Mouse (Mus musculus): ENCODE results near the gene Gm48552. TPM values are rescaled to one million over a fixed set of nuclear protein-coding genes. Genes with fewer than 3 reads are reported as not detected.
A peak's percentile ranks its signal among the peaks of the same experiment; 100 is the strongest.

Gene Gm48552
- polyA plus RNA-seq, 1 experiment from 2014 or later = 1.2 TPM

- Histone ChIP-seq H3K36me3 (peaks cover 27% of the 10 kb centered on the region), H3K4me1 (replicated peaks) (peaks cover 63% of the 10 kb centered on the region), H3K27ac (ENCODE audit: poor library complexity, severe bottlenecking) (no peak overlapping the region), H3K4me2 (no peak overlapping the region), H3K9ac (no peak overlapping the region; the same call in 1 of the 2 replicates), H3K9me3 (replicated peaks) (no peaks in the 10 kb centered on the region), H3K27me3 (replicated peaks) (no peaks in the 10 kb centered on the region), H3K4me3 (no peak overlapping the region)
- ATAC-seq (ENCODE audit: insufficient number of reproducible peaks, low FRiP score) = no peak
- 62% methylated on average over 5 of the region's 5 CpGs for WGBS
Observed at GRCm38 (mm10) chr10:81421797-81422100, 32.9 kb downstream of the Gm48552 start.

- Histone ChIP-seq H3K9me3 (replicated peaks) (no peaks in the 10 kb centered on the region), H3K4me2 (no peak overlapping the region), H3K36me3 (peaks cover 27% of the 10 kb centered on the region), H3K4me1 (replicated peaks) (peaks cover 59% of the 10 kb centered on the region), H3K4me3 (no peak overlapping the region), H3K27ac (ENCODE audit: poor library complexity, severe bottlenecking) (no peak overlapping the region), H3K27me3 (replicated peaks) (peaks cover under 1% of the 10 kb centered on the region; the same call in 1 of the 2 replicates), H3K9ac (no peak overlapping the region)
- ATAC-seq (ENCODE audit: insufficient number of reproducible peaks, low FRiP score) = no peak
- 67% methylated on average over 6 of the region's 6 CpGs for WGBS
Observed at GRCm38 (mm10) chr10:81422191-81422590, 33.4 kb downstream of the Gm48552 start.

- Histone ChIP-seq H3K9me3 (replicated peaks) (no peaks in the 10 kb centered on the region), H3K4me3 (no peak overlapping the region), H3K9ac (no peak overlapping the region), H3K27me3 (replicated peaks) (peaks cover 4% of the 10 kb centered on the region; the same call in 1 of the 2 replicates), H3K36me3 (peaks cover 24% of the 10 kb centered on the region), H3K4me2 (no peak overlapping the region), H3K4me1 (replicated peaks) (peaks cover 58% of the 10 kb centered on the region), H3K27ac (ENCODE audit: poor library complexity, severe bottlenecking) (no peak overlapping the region)
- 80% methylated on average over 3 of the region's 3 CpGs for WGBS
- no peak for ATAC-seq (ENCODE audit: insufficient number of reproducible peaks, low FRiP score)
Observed at GRCm38 (mm10) chr10:81422661-81423217, 33.9 kb downstream of the Gm48552 start.

- H3K27ac ChIP-seq (ENCODE audit: poor library complexity, severe bottlenecking) = no peak overlapping the region
- H3K4me3 ChIP-seq = 0 out of 2 replicates have a peak overlapping the region, but pooled peaks have one; percentile 65
- peaks cover 22% of the 10 kb centered on the region for H3K36me3 ChIP-seq
- peak overlapping the region; percentile 90 for H3K4me2 ChIP-seq
- H3K9ac ChIP-seq = peak overlapping the region; percentile 63; the same call in 1 of the 2 replicates
- WGBS = 52% methylated on average over 4 of the region's 4 CpGs
- ATAC-seq (ENCODE audit: insufficient number of reproducible peaks, low FRiP score) = no peak
- peaks cover 48% of the 10 kb centered on the region for H3K4me1 ChIP-seq (replicated peaks)
- H3K27me3 ChIP-seq (replicated peaks) = peaks cover 4% of the 10 kb centered on the region; the same call in 1 of the 2 replicates
- no peaks in the 10 kb centered on the region for H3K9me3 ChIP-seq (replicated peaks)
Observed at GRCm38 (mm10) chr10:81423476-81424245, 34.9 kb downstream of the Gm48552 start.

GRCm38 (mm10) chr10:81424246-81425051, 35.6 kb downstream of the Gm48552 start:
- Histone ChIP-seq H3K4me2 (peak overlapping the region; percentile 90), H3K9me3 (replicated peaks) (no peaks in the 10 kb centered on the region), H3K4me3 (peak overlapping the region; percentile 65), H3K27ac (ENCODE audit: poor library complexity, severe bottlenecking) (peak overlapping the region; percentile 68), H3K9ac (peak overlapping the region; percentile 63), H3K4me1 (replicated peaks) (peaks cover 45% of the 10 kb centered on the region), H3K27me3 (replicated peaks) (peaks cover 4% of the 10 kb centered on the region; the same call in 1 of the 2 replicates), H3K36me3 (peaks cover 14% of the 10 kb centered on the region)
- 6% methylated on average over 25 of the region's 25 CpGs for WGBS
- ATAC-seq (ENCODE audit: insufficient number of reproducible peaks, low FRiP score) = peak; percentile 25; the same call in 1 of the 2 replicates

- WGBS = 37% methylated on average over 10 of the region's 10 CpGs
- H3K4me2 ChIP-seq = peak overlapping the region; percentile 90
- H3K9me3 ChIP-seq (replicated peaks) = no peaks in the 10 kb centered on the region
- peaks cover 50% of the 10 kb centered on the region for H3K4me1 ChIP-seq (replicated peaks)
- peak overlapping the region; percentile 65 for H3K4me3 ChIP-seq
- H3K27me3 ChIP-seq (replicated peaks) = peaks cover 4% of the 10 kb centered on the region; the same call in 1 of the 2 replicates
- no peak for ATAC-seq (ENCODE audit: insufficient number of reproducible peaks, low FRiP score)
- H3K9ac ChIP-seq = peak overlapping the region; percentile 63
- H3K27ac ChIP-seq (ENCODE audit: poor library complexity, severe bottlenecking) = peak overlapping the region; percentile 25; the same call in 1 of the 2 replicates
- peaks cover 5% of the 10 kb centered on the region for H3K36me3 ChIP-seq
Observed at GRCm38 (mm10) chr10:81425236-81425850, 36.5 kb downstream of the Gm48552 start.

- 2% methylated on average over 22 of the region's 33 CpGs for WGBS
- Histone ChIP-seq H3K27me3 (replicated peaks) (peaks cover 4% of the 10 kb centered on the region; the same call in 1 of the 2 replicates), H3K4me2 (peak overlapping the region; percentile 90), H3K27ac (ENCODE audit: poor library complexity, severe bottlenecking) (no peak overlapping the region), H3K4me1 (replicated peaks) (peaks cover 54% of the 10 kb centered on the region), H3K9me3 (replicated peaks) (no peaks in the 10 kb centered on the region), H3K4me3 (peak overlapping the region; percentile 65), H3K36me3 (no peaks in the 10 kb centered on the region), H3K9ac (peak overlapping the region; percentile 84)
- ATAC-seq (ENCODE audit: insufficient number of reproducible peaks, low FRiP score) = no peak
Observed at GRCm38 (mm10) chr10:81426081-81426671, 37.4 kb downstream of the Gm48552 start.

GRCm38 (mm10) chr10:81426897-81427296, 38.1 kb downstream of the Gm48552 start:
- peak overlapping the region; percentile 65 for H3K4me3 ChIP-seq
- H3K9me3 ChIP-seq (replicated peaks) = no peaks in the 10 kb centered on the region
- H3K27me3 ChIP-seq (replicated peaks) = peaks cover 4% of the 10 kb centered on the region; the same call in 1 of the 2 replicates
- ATAC-seq (ENCODE audit: insufficient number of reproducible peaks, low FRiP score) = no peak
- peak overlapping the region; percentile 84 for H3K9ac ChIP-seq
- H3K27ac ChIP-seq (ENCODE audit: poor library complexity, severe bottlenecking) = no peak overlapping the region
- no peaks in the 10 kb centered on the region for H3K36me3 ChIP-seq
- H3K4me1 ChIP-seq (replicated peaks) = peaks cover 55% of the 10 kb centered on the region
- under 1% methylated on average over 37 of the region's 38 CpGs for WGBS
- H3K4me2 ChIP-seq = peak overlapping the region; percentile 90

GRCm38 (mm10) chr10:81427327-81427726, 38.5 kb downstream of the Gm48552 start:
- Histone ChIP-seq H3K27me3 (replicated peaks) (peaks cover 4% of the 10 kb centered on the region; the same call in 1 of the 2 replicates), H3K4me2 (peak overlapping the region; percentile 90), H3K9me3 (replicated peaks) (no peaks in the 10 kb centered on the region), H3K27ac (ENCODE audit: poor library complexity, severe bottlenecking) (no peak overlapping the region), H3K9ac (peak overlapping the region; percentile 84), H3K4me1 (replicated peaks) (peaks cover 51% of the 10 kb centered on the region), H3K4me3 (peak overlapping the region; percentile 65), H3K36me3 (no peaks in the 10 kb centered on the region)
- WGBS = 39% methylated on average over 3 of the region's 3 CpGs
- no peak for ATAC-seq (ENCODE audit: insufficient number of reproducible peaks, low FRiP score)

- Histone ChIP-seq H3K27ac (ENCODE audit: poor library complexity, severe bottlenecking) (no peak overlapping the region), H3K9ac (no peak overlapping the region), H3K4me1 (replicated peaks) (peaks cover 50% of the 10 kb centered on the region), H3K4me3 (no peak overlapping the region), H3K27me3 (replicated peaks) (peaks cover 4% of the 10 kb centered on the region; the same call in 1 of the 2 replicates), H3K4me2 (no peak overlapping the region; the same call in 1 of the 2 replicates), H3K36me3 (no peaks in the 10 kb centered on the region), H3K9me3 (replicated peaks) (no peaks in the 10 kb centered on the region)
- 78% methylated on average over 8 of the region's 8 CpGs for WGBS
- no peak for ATAC-seq (ENCODE audit: insufficient number of reproducible peaks, low FRiP score)
Observed at GRCm38 (mm10) chr10:81427804-81428506, 39.1 kb downstream of the Gm48552 start.

Measured in heart, embryonic 12.5 days (tissue).